Mouse (Mus musculus): ENCODE measurements around the gene Stox2. TPM values are rescaled to one million over a fixed set of nuclear protein-coding genes. Genes with fewer than 3 reads are reported as not detected.

Stox2 gene
- polyA plus RNA-seq, 1 experiment from 2014 or later = 0.41 TPM

- WGBS (ENCODE audit: insufficient replicate concordance) = 65% methylated on average over 4 of the region's 4 CpGs
- H3K27ac ChIP-seq (replicated peaks) = no peak overlapping the region
Measured at GRCm38 (mm10) chr8:47240871-47241270, 205.3 kb downstream of the Stox2 start.

GRCm38 (mm10) chr8:47240266-47240665 is 205.9 kb downstream of the Stox2 start:
- Histone ChIP-seq H3K36me3 (replicated peaks) (no peaks in the 10 kb centered on the region), H3K27ac (replicated peaks) (no peak overlapping the region), H3K4me3 (replicated peaks) (no peak overlapping the region), H3K4me2 (no peak overlapping the region), H3K4me1 (replicated peaks) (0 out of 2 replicates have a peak, but pooled peaks cover 3% of the 10 kb centered on the region), H3K9ac (no peak overlapping the region), H3K9me3 (replicated peaks) (no peaks in the 10 kb centered on the region), H3K27me3 (no peaks in the 10 kb centered on the region)
- whole genome bisulfite sequencing (ENCODE audit: insufficient replicate concordance) = 71% methylated on average over 7 of the region's 7 CpGs
- no peak for ATAC-seq (ENCODE audit: insufficient read depth)

More at GRCm38 (mm10) chr8:47240871-47241270, 205.3 kb downstream of the Stox2 start:
- Histone ChIP-seq H3K27me3 (no peaks in the 10 kb centered on the region), H3K4me2 (no peak overlapping the region), H3K4me1 (replicated peaks) (0 out of 2 replicates have a peak, but pooled peaks cover 3% of the 10 kb centered on the region), H3K9ac (no peak overlapping the region), H3K36me3 (replicated peaks) (no peaks in the 10 kb centered on the region), H3K4me3 (replicated peaks) (no peak overlapping the region), H3K9me3 (replicated peaks) (no peaks in the 10 kb centered on the region)
- no peak for ATAC-seq (ENCODE audit: insufficient read depth)

- no peak overlapping the region for H3K9ac ChIP-seq
Measured at GRCm38 (mm10) chr8:47232081-47232480, 214.1 kb downstream of the Stox2 start.

DNA sequence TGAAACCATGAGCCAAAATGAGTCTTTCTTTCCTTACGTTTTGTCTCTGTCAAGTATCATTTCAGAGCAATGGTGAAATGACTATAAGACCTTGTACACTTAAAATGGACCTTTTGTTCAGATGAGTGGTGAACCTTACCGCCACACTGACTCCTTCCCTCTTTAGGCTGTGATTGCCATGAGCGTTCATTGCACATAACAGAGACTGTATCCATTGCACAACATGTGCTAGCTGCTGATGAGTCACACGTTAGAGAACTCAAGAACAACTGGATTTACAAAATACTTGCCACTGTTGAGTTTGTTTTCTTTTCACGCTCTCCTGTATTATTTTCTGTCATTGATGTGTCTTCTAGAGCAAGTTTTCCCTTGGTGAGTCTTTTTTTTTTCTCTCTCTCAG is 216.1 kb downstream of the Stox2 start:
- no peaks in the 10 kb centered on the region for H3K27me3 ChIP-seq
- no peak overlapping the region for H3K4me3 ChIP-seq (replicated peaks)
- no peak overlapping the region for H3K4me2 ChIP-seq
- 68% methylated on average over 5 of the region's 5 CpGs for WGBS (ENCODE audit: insufficient replicate concordance)
- no peaks in the 10 kb centered on the region for H3K36me3 ChIP-seq (replicated peaks)
- ATAC-seq (ENCODE audit: insufficient read depth) = no peak
- H3K27ac ChIP-seq (replicated peaks) = no peak overlapping the region
- no peak overlapping the region for H3K9ac ChIP-seq
- no peaks in the 10 kb centered on the region for H3K9me3 ChIP-seq (replicated peaks)
- no peaks in the 10 kb centered on the region for H3K4me1 ChIP-seq (replicated peaks)

More at GRCm38 (mm10) chr8:47232081-47232480, 214.1 kb downstream of the Stox2 start:
- WGBS (ENCODE audit: insufficient replicate concordance) = 46% methylated on average over 3 of the region's 3 CpGs
- Histone ChIP-seq H3K4me2 (no peak overlapping the region), H3K9me3 (replicated peaks) (no peaks in the 10 kb centered on the region), H3K4me1 (replicated peaks) (no peaks in the 10 kb centered on the region), H3K27me3 (no peaks in the 10 kb centered on the region), H3K27ac (replicated peaks) (no peak overlapping the region), H3K36me3 (replicated peaks) (no peaks in the 10 kb centered on the region), H3K4me3 (replicated peaks) (no peak overlapping the region)
- no peak for ATAC-seq (ENCODE audit: insufficient read depth)

DNA sequence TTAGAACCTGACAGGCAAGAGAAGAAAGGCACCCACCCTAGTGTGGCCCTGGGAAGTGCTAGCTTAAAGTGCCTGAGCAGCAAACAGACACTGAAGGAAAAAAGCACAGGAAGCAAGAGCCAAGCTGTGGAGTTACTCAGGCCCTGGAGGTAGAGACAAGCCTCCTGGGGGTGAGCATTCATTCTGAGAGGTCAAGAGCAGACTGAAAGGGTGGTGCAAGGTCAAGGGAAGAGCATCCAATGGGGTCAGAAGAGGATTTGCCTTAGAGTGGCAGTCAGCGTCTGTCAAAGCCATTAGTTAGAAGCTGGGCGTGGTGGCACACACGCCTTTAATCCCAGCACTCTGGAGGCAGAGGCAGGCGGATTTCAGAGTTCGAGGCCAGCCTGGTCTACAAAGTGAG is 224.3 kb downstream of the Stox2 start:
- ATAC-seq (ENCODE audit: insufficient read depth) = no peak
- Histone ChIP-seq H3K9ac (no peak overlapping the region), H3K36me3 (replicated peaks) (no peaks in the 10 kb centered on the region), H3K4me1 (replicated peaks) (no peaks in the 10 kb centered on the region), H3K27ac (replicated peaks) (no peak overlapping the region), H3K4me2 (no peak overlapping the region), H3K4me3 (replicated peaks) (no peak overlapping the region), H3K27me3 (no peaks in the 10 kb centered on the region), H3K9me3 (replicated peaks) (no peaks in the 10 kb centered on the region)
- 75% methylated on average over 5 of the region's 5 CpGs for WGBS (ENCODE audit: insufficient replicate concordance)

GRCm38 (mm10) chr8:47221191-47221590 is 225.0 kb downstream of the Stox2 start:
- no peak overlapping the region for H3K9ac ChIP-seq
- H3K4me1 ChIP-seq (replicated peaks) = no peaks in the 10 kb centered on the region
- no peaks in the 10 kb centered on the region for H3K36me3 ChIP-seq (replicated peaks)
- H3K9me3 ChIP-seq (replicated peaks) = no peaks in the 10 kb centered on the region
- H3K4me3 ChIP-seq (replicated peaks) = no peak overlapping the region
- 69% methylated on average over 10 of the region's 10 CpGs for WGBS (ENCODE audit: insufficient replicate concordance)
- H3K27me3 ChIP-seq = no peaks in the 10 kb centered on the region
- no peak for ATAC-seq (ENCODE audit: insufficient read depth)
- H3K4me2 ChIP-seq = no peak overlapping the region
- no peak overlapping the region for H3K27ac ChIP-seq (replicated peaks)

GRCm38 (mm10) chr8:47220390-47220789 is 225.8 kb downstream of the Stox2 start:
- H3K27me3 ChIP-seq = no peaks in the 10 kb centered on the region
- no peaks in the 10 kb centered on the region for H3K4me1 ChIP-seq (replicated peaks)
- H3K27ac ChIP-seq (replicated peaks) = no peak overlapping the region
- no peak for ATAC-seq (ENCODE audit: insufficient read depth)
- no peak overlapping the region for H3K4me2 ChIP-seq
- 73% methylated on average over 5 of the region's 5 CpGs for whole genome bisulfite sequencing (ENCODE audit: insufficient replicate concordance)
- no peak overlapping the region for H3K9ac ChIP-seq
- H3K36me3 ChIP-seq (replicated peaks) = no peaks in the 10 kb centered on the region
- H3K9me3 ChIP-seq (replicated peaks) = no peaks in the 10 kb centered on the region
- no peak overlapping the region for H3K4me3 ChIP-seq (replicated peaks)

DNA sequence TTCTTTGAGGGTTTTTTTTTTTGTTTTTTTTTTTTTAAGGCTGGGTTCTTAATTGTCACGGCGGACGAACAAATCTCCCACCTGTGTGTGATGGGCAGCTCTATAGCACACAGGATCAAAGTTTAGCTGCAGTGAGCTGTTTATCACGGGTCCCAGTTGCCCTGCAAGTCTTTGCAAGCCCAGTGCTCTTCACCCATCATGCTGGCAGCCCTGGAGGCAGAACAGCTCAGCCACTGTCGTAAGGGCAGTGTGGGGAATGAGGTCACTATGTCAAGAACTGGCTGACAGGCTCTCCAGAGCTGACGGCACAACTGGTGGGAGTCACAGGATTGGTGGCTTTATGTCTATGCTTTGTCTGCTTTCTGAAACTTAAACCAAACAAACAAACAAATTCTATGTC is 227.6 kb downstream of the Stox2 start:
- H3K27ac ChIP-seq (replicated peaks) = no peak overlapping the region
- WGBS (ENCODE audit: insufficient replicate concordance) = 52% methylated on average over 6 of the region's 6 CpGs
- ATAC-seq (ENCODE audit: insufficient read depth) = no peak
- H3K4me1 ChIP-seq (replicated peaks) = no peaks in the 10 kb centered on the region
- no peaks in the 10 kb centered on the region for H3K36me3 ChIP-seq (replicated peaks)
- H3K9me3 ChIP-seq (replicated peaks) = no peaks in the 10 kb centered on the region
- no peak overlapping the region for H3K4me3 ChIP-seq (replicated peaks)
- no peak overlapping the region for H3K4me2 ChIP-seq
- H3K9ac ChIP-seq = no peak overlapping the region
- H3K27me3 ChIP-seq = no peaks in the 10 kb centered on the region

GRCm38 (mm10) chr8:47218021-47218420 is 228.1 kb downstream of the Stox2 start:
- H3K27me3 ChIP-seq = no peaks in the 10 kb centered on the region
- no peaks in the 10 kb centered on the region for H3K9me3 ChIP-seq (replicated peaks)
- H3K36me3 ChIP-seq (replicated peaks) = no peaks in the 10 kb centered on the region
- no peak overlapping the region for H3K9ac ChIP-seq
- H3K27ac ChIP-seq (replicated peaks) = no peak overlapping the region
- ATAC-seq (ENCODE audit: insufficient read depth) = no peak
- no peak overlapping the region for H3K4me3 ChIP-seq (replicated peaks)
- WGBS (ENCODE audit: insufficient replicate concordance) = 44% methylated on average over 8 of the region's 8 CpGs
- H3K4me2 ChIP-seq = no peak overlapping the region
- no peaks in the 10 kb centered on the region for H3K4me1 ChIP-seq (replicated peaks)

- H3K9ac ChIP-seq = no peak overlapping the region
- no peaks in the 10 kb centered on the region for H3K27me3 ChIP-seq
- no peaks in the 10 kb centered on the region for H3K4me1 ChIP-seq (replicated peaks)
- no peak overlapping the region for H3K27ac ChIP-seq (replicated peaks)
- WGBS (ENCODE audit: insufficient replicate concordance) = 72% methylated on average over 9 of the region's 9 CpGs
- no peak overlapping the region for H3K4me2 ChIP-seq
- H3K36me3 ChIP-seq (replicated peaks) = no peaks in the 10 kb centered on the region
- no peak for ATAC-seq (ENCODE audit: insufficient read depth)
- no peak overlapping the region for H3K4me3 ChIP-seq (replicated peaks)
- H3K9me3 ChIP-seq (replicated peaks) = no peaks in the 10 kb centered on the region
Measured at GRCm38 (mm10) chr8:47212124-47212523, 234.0 kb downstream of the Stox2 start.

DNA sequence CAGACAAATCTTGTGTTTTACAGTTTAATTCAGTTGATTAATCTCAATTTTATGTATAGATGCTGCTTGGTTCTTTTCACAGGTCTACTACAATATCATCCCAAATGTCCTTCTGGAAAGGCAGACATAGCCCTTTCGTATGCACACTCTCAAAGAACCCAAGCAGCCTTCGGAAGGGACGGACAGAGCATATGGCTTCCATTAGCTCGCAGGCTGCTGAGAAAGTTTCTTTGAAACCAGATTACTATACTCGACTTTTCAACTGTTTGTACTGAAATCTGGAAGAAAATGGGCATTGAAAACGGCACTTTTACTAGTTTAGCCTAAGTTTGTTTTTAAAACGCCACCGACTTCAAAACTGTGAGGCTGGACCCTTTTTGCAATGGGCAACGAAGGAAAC is 234.9 kb downstream of the Stox2 start:
- no peaks in the 10 kb centered on the region for H3K27me3 ChIP-seq
- WGBS (ENCODE audit: insufficient replicate concordance) = 63% methylated on average over 9 of the region's 9 CpGs
- no peak overlapping the region for H3K9ac ChIP-seq
- no peak for ATAC-seq (ENCODE audit: insufficient read depth)
- H3K4me1 ChIP-seq (replicated peaks) = no peaks in the 10 kb centered on the region
- H3K27ac ChIP-seq (replicated peaks) = no peak overlapping the region
- H3K9me3 ChIP-seq (replicated peaks) = no peaks in the 10 kb centered on the region
- H3K36me3 ChIP-seq (replicated peaks) = no peaks in the 10 kb centered on the region
- no peak overlapping the region for H3K4me3 ChIP-seq (replicated peaks)
- H3K4me2 ChIP-seq = no peak overlapping the region

DNA sequence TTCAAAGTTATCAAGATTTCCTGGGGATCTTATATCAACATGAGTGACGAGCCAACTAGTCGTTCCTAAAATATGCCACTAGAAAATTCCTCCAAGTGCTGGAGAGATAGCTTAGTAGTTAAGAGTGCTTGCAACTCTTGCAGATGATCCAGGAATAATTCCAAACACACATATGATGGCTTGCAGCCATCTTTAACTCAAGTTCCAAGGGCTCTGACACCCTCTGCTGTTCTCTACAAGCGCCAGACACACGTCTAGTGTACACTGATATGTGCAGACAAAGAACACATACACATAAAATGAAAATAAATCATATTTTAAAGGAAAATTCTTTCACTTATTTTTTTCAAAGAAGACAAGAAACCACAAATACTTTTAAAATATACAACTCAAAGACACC is 237.9 kb downstream of the Stox2 start:
- H3K4me2 ChIP-seq = no peak overlapping the region
- no peak overlapping the region for H3K4me3 ChIP-seq (replicated peaks)
- no peaks in the 10 kb centered on the region for H3K9me3 ChIP-seq (replicated peaks)
- no peaks in the 10 kb centered on the region for H3K27me3 ChIP-seq
- no peak overlapping the region for H3K9ac ChIP-seq
- 58% methylated on average over 4 of the region's 4 CpGs for WGBS (ENCODE audit: insufficient replicate concordance)
- no peaks in the 10 kb centered on the region for H3K36me3 ChIP-seq (replicated peaks)
- no peak for ATAC-seq (ENCODE audit: insufficient read depth)
- H3K27ac ChIP-seq (replicated peaks) = no peak overlapping the region
- no peaks in the 10 kb centered on the region for H3K4me1 ChIP-seq (replicated peaks)
